Mouse (Mus musculus): ENCODE data around the gene Usp2. TPM values are rescaled to one million over a fixed set of nuclear protein-coding genes. Genes with fewer than 3 reads are reported as not detected.

Usp2 gene
- polyA plus RNA-seq, 1 experiment = 3.3 TPM

DNA sequence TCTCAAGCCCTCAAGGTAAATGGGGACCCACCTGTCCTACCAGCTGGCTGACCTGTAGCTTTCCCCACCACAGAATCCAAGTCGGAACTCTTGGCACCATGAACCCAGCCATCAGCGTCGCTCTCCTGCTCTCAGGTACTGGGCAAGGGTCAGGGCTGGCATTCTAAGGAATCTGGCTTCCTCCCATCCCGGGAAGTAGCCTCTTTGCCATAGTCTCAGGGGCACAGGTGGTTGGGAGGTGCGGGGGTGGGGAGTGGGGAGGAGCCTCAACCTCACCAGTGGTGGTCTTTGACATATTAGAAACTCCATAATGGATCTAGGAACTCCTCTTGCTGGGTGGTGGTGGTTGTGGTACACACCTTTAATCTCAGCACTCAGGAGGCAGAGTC lies 20.9 kb upstream of the Usp2 start:
- no peak overlapping the region for H3K4me3 ChIP-seq (replicated peaks)
- no peak for TF ChIP-seq GATA1 (IDR thresholded peaks at IDR 0.05; ENCODE audit: borderline replicate concordance, low read length)
- TF ChIP-seq FLI1 (IDR thresholded peaks at IDR 0.05; ENCODE audit: low read length) = no peak
- H3K4me1 ChIP-seq = peaks cover 18% of the 10 kb centered on the region
- peaks cover 14% of the 10 kb centered on the region for H3K9me3 ChIP-seq
- peaks cover 93% of the 10 kb centered on the region for H3K27me3 ChIP-seq (replicated peaks)
- no peaks in the 10 kb centered on the region for H3K36me3 ChIP-seq (replicated peaks; ENCODE audit: low read length)

DNA sequence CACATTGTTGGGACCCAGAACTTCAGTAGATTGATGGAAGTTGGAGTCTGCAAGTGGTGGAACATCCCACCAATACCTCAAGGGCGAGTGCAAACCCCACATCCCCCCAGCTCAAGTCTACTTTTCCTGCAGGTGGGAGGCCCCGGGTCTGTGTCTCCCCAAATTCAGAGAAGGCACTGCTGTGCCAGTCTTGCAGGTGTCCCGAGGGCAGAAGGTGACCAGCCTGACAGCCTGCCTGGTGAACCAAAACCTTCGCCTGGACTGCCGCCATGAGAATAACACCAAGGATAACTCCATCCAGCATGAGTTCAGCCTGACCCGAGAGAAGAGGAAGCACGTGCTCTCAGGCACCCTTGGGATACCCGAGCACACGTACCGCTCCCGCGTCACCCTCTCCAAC lies 20.4 kb upstream of the Usp2 start:
- H3K27me3 ChIP-seq (replicated peaks) = peaks cover 91% of the 10 kb centered on the region
- peaks cover 16% of the 10 kb centered on the region for H3K4me1 ChIP-seq
- H3K4me3 ChIP-seq (replicated peaks) = no peak overlapping the region
- peaks cover 10% of the 10 kb centered on the region for H3K9me3 ChIP-seq
- no peaks in the 10 kb centered on the region for H3K36me3 ChIP-seq (replicated peaks; ENCODE audit: low read length)
- no peak for TF ChIP-seq GATA1 (IDR thresholded peaks at IDR 0.05; ENCODE audit: borderline replicate concordance, low read length)
- TF ChIP-seq FLI1 (IDR thresholded peaks at IDR 0.05; ENCODE audit: low read length) = no peak

DNA sequence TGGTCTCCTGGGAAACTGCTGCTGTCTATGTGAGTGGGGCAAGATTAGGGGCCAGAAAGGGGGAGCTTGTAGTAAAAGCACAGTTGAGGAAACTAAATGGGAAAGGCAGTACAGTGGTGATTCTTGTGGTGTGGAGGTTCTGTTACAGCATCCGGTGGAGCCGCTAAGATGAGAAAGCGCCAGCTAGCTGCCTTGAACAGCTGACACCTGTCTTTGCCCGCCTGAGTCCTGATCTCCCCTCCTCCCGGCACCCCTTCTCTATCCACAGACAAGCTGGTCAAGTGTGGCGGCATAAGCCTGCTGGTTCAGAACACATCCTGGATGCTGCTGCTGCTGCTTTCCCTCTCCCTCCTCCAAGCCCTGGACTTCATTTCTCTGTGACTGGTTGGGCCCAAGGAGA lies 19.8 kb upstream of the Usp2 start:
- H3K9me3 ChIP-seq = peaks cover 9% of the 10 kb centered on the region
- TF ChIP-seq FLI1 (IDR thresholded peaks at IDR 0.05; ENCODE audit: low read length) (no peak), GATA1 (IDR thresholded peaks at IDR 0.05; ENCODE audit: borderline replicate concordance, low read length) (no peak)
- H3K4me1 ChIP-seq = peaks cover 16% of the 10 kb centered on the region
- H3K4me3 ChIP-seq (replicated peaks) = no peak overlapping the region
- H3K27me3 ChIP-seq (replicated peaks) = peaks cover 89% of the 10 kb centered on the region
- H3K36me3 ChIP-seq (replicated peaks; ENCODE audit: low read length) = no peaks in the 10 kb centered on the region

DNA sequence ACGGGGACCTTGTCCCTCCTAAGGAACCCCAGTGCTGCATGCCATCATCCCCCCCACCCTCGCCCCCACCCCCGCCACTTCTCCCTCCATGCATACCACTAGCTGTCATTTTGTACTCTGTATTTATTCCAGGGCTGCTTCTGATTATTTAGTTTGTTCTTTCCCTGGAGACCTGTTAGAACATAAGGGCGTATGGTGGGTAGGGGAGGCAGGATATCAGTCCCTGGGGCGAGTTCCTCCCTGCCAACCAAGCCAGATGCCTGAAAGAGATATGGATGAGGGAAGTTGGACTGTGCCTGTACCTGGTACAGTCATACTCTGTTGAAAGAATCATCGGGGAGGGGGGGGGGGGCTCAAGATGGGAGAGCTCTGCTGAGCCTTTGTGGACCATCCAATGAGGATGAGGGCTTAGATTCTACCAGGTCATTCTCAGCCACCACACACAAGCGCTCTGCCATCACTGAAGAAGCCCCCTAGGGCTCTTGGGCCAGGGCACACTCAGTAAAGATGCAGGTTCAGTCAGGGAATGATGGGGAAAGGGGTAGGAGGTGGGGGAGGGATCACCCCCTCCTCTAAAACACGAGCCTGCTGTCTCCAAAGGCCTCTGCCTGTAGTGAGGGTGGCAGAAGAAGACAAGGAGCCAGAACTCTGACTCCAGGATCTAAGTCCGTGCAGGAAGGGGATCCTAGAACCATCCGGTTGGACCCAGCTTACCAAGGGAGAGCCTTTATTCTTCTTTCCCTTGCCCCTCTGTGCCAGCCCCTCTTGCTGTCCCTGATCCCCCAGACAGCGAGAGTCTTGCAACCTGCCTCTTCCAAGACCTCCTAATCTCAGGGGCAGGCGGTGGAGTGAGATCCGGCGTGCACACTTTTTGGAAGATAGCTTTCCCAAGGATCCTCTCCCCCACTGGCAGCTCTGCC lies 19.0 kb upstream of the Usp2 start:
- H3K27me3 ChIP-seq (replicated peaks) = peaks cover 84% of the 10 kb centered on the region
- peaks cover 3% of the 10 kb centered on the region for H3K9me3 ChIP-seq
- H3K4me3 ChIP-seq (replicated peaks) = no peak overlapping the region
- no peaks in the 10 kb centered on the region for H3K36me3 ChIP-seq (replicated peaks; ENCODE audit: low read length)
- peaks cover 16% of the 10 kb centered on the region for H3K4me1 ChIP-seq
- no peak for TF ChIP-seq FLI1 (IDR thresholded peaks at IDR 0.05; ENCODE audit: low read length)

GRCm38 (mm10) chr9:44048541-44049380 lies 18.1 kb upstream of the Usp2 start:
- Histone ChIP-seq H3K36me3 (replicated peaks; ENCODE audit: low read length) (no peaks in the 10 kb centered on the region), H3K27me3 (replicated peaks) (peaks cover 76% of the 10 kb centered on the region), H3K4me1 (peaks cover 9% of the 10 kb centered on the region), H3K9me3 (no peaks in the 10 kb centered on the region), H3K4me3 (replicated peaks) (no peak overlapping the region)
- TF ChIP-seq GATA1 (IDR thresholded peaks at IDR 0.05; ENCODE audit: borderline replicate concordance, low read length) (no peak), FLI1 (IDR thresholded peaks at IDR 0.05; ENCODE audit: low read length) (no peak)

DNA sequence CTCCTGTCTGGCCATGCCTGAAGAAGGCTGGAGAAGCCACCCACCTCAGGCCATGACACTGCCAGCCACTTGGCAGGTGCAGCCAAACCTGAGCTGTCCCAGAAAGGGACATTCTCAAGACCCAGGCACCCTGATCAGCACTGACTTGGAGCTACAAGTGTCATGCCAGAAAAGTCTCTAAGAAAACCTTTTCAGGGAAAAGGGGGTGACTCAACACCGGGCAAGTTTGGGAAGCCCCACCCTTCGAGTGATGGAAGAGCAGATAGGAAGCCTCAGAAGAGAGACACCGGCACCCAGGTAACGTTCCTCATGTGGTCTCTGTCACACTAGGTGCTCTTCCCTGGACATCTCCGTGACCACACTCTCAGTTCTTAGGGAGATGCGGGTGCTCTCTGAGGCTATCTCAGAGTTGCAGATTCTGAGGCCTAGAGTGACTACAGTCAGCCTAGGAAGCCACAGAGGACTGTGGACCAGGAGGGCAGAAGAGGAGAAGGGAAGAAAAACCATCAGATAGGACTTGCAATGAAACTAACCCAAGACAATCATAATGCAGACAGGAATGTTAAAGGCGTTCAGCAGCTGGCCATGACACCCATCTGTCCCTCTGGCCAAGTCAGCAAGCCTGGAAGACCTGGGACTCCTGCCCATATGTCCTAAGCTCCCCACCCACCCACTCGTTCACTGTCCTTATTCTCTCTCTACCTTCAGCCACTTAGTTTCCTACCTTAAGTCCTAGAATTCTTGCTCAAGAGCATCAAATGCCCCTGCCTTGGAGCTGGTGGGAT lies 17.2 kb upstream of the Usp2 start:
- no peaks in the 10 kb centered on the region for H3K36me3 ChIP-seq (replicated peaks; ENCODE audit: low read length)
- TF ChIP-seq FLI1 (IDR thresholded peaks at IDR 0.05; ENCODE audit: low read length) (no peak), GATA1 (IDR thresholded peaks at IDR 0.05; ENCODE audit: borderline replicate concordance, low read length) (no peak)
- peaks cover 68% of the 10 kb centered on the region for H3K27me3 ChIP-seq (replicated peaks)
- H3K4me1 ChIP-seq = peaks cover 7% of the 10 kb centered on the region
- no peaks in the 10 kb centered on the region for H3K9me3 ChIP-seq
- no peak overlapping the region for H3K4me3 ChIP-seq (replicated peaks)

DNA sequence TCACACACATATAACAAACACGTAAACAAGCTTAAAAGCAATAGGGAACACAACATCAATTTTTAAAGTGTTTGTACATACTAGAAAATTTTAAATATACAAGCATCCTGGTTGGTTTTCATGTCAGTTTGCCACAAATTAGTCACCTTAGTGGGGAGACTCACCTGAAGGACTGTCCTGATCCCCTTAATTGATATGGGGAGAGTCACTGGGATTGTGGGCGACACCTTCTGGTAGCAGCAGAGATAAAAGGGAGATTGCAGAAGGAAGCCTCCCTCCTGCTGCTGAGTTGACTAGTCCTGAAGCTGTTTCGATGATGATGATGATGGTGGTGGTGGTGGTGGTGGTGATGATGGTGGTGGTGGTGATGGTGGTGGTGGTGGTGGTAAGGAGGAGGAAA lies 14.0 kb upstream of the Usp2 start:
- Histone ChIP-seq H3K9me3 (peaks cover 17% of the 10 kb centered on the region), H3K4me1 (no peaks in the 10 kb centered on the region; the same call in 1 of the 2 replicates), H3K4me3 (replicated peaks) (no peak overlapping the region), H3K27me3 (replicated peaks) (peaks cover 52% of the 10 kb centered on the region), H3K36me3 (replicated peaks; ENCODE audit: low read length) (no peaks in the 10 kb centered on the region)
- TF ChIP-seq FLI1 (IDR thresholded peaks at IDR 0.05; ENCODE audit: low read length) = no peak

DNA sequence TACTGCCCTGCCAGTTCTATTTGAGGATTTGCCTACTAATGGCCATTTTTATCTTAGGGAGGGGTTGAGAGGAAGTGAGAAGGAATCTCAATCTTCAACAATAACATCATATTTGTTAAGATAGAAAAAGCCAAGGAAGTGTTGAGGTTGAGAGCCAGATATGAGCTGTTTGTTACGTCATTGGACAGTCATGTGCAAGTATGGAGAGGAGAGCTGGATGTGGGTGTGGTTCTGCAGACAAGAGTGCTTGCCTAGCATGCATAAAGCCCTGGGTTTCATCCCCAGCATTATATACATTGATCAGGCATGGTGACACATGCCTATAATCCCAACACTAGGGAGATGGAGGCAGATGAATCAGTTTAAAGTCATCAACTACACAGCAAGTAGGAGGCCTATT lies 12.9 kb upstream of the Usp2 start:
- peaks cover 53% of the 10 kb centered on the region for H3K27me3 ChIP-seq (replicated peaks)

GRCm38 (mm10) chr9:44058606-44059005 lies 8.2 kb upstream of the Usp2 start:
- no peak for TF ChIP-seq FLI1 (IDR thresholded peaks at IDR 0.05; ENCODE audit: low read length)
- H3K9me3 ChIP-seq = peaks cover 17% of the 10 kb centered on the region
- no peaks in the 10 kb centered on the region for H3K4me1 ChIP-seq
- H3K36me3 ChIP-seq (replicated peaks; ENCODE audit: low read length) = no peaks in the 10 kb centered on the region
- H3K27me3 ChIP-seq (replicated peaks) = peaks cover 46% of the 10 kb centered on the region
- H3K4me3 ChIP-seq (replicated peaks) = no peak overlapping the region

More for the DNA sequence above, 12.9 kb upstream of the Usp2 start:
- Histone ChIP-seq H3K9me3 (peaks cover 17% of the 10 kb centered on the region), H3K4me1 (no peaks in the 10 kb centered on the region), H3K36me3 (replicated peaks; ENCODE audit: low read length) (no peaks in the 10 kb centered on the region), H3K4me3 (replicated peaks) (no peak overlapping the region)
- TF ChIP-seq FLI1 (IDR thresholded peaks at IDR 0.05; ENCODE audit: low read length) = no peak
- TF ChIP-seq GATA1 (IDR thresholded peaks at IDR 0.05; ENCODE audit: borderline replicate concordance, low read length) = no peak
